Mouse (Mus musculus): ENCODE data around the gene Gm20388. TPM values are rescaled to one million over a fixed set of nuclear protein-coding genes. Genes with fewer than 3 reads are reported as not detected.

The Gm20388 gene
- total RNA-seq, 2 experiments from 2014 or later, result 18.5 to 23.8 TPM

DNA sequence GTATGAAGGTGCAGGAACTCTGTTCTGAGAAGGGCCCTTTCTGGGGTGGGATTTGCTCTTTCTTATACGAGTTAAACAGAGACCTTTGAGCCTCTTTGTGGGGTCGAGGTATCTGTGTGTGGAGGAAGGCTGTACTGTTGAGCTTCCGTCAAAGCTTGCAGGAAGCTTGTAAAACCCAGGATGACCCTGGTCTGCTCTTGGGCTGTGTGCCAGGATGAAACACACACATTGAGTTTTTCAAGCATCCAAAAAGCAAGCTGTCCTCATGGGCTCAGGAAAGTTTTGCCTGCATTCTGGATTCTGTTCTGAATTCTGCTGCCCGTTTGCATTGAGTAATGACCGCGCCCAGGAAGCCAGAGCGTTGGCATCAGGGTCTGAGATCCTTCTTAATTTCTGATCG lies 4353.4 kb downstream of the Gm20388 start:
- ATAC-seq (replicated peaks; ENCODE audit: poor library complexity, severe bottlenecking), result no peak

DNA sequence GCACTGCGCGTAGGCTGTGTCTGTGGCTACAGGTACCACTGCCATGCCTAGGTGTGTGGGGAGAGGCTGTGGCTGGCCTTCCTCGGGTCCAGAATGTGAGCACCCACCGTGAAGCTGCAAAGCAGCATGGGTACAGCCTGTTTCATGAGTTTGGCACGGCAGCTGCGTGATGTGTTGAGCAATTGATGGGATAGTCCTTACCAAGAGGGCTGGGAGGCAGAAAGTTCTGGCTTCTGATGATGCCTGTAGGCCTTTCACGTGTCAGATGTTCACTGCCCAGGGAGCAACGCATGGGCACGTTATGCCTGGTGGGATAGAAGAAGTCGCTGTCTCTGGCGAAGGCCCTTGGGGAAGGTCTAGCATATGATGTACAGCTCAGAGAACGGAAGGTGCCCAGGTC lies 4354.0 kb downstream of the Gm20388 start:
- no peak for ATAC-seq (replicated peaks; ENCODE audit: poor library complexity, severe bottlenecking)

DNA sequence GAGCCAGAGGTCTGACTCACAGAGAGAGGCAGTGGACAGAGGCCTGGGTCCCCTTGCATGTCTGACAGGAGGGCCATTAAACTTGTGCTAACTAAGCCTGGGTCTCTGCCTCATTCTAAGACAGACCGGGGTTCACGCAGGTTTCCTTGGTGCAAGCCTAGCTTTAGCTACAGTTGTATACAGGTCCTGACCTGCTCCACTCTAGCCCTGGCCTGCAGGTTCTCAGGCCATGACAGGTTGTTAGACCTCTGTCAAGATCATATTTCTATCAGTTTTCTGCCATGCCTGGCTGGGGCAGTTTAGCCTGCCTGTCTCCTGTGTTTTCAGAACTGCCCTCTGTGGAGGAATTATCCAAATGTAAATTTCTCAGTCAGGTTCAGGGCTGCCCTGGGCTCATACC lies 4354.5 kb downstream of the Gm20388 start:
- no peak for ATAC-seq (replicated peaks; ENCODE audit: poor library complexity, severe bottlenecking)

DNA sequence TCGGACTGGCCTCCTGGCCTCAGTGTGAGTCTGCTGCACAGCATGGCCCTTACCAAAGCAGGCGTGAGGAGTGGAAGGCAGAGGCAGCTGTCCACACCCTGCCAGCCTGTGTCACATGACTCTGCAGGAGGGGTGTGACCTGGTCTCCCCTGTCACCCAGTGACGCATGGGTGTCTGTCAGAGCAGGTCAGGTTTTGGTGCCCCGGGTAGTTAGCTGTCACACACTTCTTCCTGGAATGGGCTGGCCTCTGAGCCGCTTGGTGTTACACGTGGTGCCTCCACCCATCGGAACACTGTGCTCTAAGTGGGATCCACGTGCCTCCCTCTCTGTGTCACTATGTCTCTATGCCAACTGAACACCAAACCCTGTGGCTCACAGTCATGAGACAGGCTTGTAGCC lies 4355.2 kb downstream of the Gm20388 start:
- ATAC-seq (replicated peaks; ENCODE audit: poor library complexity, severe bottlenecking), result peak; percentile 38

DNA sequence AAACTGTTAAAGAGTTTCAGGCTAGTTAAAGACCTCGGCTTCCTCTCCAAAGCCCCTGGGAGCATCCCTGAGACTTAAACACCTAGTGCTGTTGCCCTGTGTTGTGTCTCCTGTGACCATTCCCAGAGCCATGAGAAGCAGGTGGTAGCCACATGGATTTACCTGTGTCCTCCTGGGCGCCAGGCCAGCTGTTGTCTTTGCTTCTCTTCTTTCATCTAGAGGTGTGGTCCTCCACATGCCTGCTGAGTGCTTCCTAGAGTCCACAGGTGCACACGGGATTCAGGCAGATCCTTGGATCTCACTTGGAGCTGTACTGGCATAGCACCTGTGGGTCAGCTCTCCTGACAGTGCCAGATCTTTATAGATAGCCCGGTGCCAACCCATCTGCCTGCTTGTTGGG lies 4356.6 kb downstream of the Gm20388 start:
- ATAC-seq (replicated peaks; ENCODE audit: poor library complexity, severe bottlenecking), result no peak

DNA sequence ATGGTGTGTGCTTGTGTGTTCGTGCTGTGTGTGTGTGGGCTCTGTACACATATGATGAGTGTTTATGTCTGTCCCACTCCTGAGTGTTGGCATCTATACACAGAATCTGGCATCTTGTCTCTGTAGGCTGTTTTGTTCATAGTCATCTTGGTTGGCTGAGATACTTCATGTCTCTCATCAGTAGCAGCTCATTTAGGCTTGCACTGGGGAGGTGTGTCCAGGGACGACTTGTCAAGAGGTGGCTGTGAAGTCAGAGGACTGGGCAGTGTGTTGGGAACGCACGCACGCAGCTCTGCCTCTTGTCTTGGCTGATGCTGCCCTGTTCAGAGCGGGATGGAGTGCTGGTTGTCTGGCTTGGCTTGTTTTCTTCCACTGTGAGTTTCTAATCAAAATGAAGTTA lies 4359.9 kb downstream of the Gm20388 start:
- ATAC-seq (replicated peaks; ENCODE audit: poor library complexity, severe bottlenecking), result no peak

DNA sequence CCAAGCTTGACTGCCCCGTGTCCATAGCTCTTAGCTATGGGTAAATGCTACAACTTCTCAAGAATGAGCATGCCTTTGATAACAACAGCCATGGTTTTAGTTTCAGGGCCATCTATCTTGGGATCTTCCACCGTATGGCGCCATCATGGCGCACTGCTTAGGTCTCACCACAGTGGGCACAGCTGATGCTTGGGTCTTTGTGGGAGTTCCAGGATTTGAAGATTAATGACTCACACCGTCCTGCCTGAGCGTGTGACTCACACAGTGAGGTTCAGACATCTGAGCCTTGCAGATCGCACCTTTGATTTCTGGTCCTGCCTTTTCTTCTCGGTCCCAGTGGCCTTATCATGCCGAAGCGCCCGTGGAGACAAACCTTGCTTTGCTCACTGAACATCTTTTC lies 4360.3 kb downstream of the Gm20388 start:
- ATAC-seq (replicated peaks; ENCODE audit: poor library complexity, severe bottlenecking), result peak; percentile 42

DNA sequence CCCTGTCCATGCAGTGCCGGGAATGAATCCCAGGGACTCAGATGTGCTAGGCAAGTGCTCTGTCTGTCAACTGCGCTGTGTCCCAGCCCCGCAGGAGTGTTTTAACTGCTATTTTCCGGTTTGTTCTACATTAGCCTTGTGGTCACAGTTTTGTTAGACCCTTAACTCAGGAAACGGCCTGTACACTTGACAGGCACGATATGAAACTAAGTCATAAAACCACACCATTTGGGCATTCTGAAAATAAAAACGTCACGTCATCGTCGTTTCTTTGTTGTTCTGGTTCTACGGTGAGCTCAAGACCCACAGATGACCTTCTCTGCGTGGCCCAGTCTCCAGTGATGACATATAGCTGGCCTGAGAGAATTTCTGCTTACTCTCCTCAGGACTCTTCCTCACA lies 4360.9 kb downstream of the Gm20388 start:
- peak; percentile 36 for ATAC-seq (replicated peaks; ENCODE audit: poor library complexity, severe bottlenecking)

DNA sequence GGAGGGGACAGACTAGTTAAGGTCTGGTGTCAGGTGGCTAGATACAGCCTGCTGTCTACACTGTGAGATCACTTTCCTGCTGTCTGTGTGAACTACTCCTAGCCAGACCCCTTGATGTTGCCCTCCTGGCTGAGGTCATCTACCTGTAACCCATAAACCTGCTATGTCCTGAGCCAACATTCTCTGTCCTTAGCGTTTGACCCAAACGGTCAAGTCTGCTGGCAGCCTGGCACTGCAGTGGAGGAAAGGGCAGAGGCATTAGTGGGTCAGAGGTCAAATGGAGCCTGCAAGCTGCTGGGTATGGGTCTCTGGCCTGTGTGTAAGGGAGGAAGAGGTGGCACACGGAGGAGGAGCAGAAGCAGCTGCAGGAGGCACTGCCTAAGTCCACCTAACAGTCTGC lies 4362.2 kb downstream of the Gm20388 start:
- no peak for ATAC-seq (replicated peaks; ENCODE audit: poor library complexity, severe bottlenecking)

DNA sequence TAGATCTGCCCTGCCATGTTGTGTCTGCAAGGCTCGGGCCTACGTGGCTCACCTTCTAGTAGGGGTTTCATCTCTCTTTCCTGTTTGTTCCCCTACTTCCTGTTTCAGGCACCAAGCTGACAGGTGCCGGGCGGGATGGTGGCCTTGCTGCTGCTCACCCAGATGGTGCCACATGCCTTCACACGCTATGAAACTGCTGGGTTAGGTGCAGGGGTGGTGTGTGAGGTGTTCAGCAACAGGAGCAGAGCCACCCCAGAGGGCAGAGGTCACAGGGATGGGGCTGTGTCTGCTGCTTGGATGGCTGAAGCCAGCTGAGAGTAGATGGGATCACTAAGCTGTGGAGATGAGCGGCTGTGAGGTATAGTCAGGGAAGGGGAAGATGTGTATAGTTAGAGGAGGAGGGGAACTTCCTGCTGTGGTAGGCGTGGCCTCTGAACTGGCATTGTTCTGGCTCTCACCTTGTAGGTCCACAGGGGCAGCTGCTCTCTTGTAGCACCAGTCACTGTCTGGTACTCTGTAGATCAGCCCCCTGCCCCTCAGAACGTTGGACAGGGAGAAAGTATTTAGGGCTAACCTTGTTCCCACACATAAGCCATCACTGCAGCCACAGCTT lies 4363.1 kb downstream of the Gm20388 start:
- peak; percentile 38 for ATAC-seq (replicated peaks; ENCODE audit: poor library complexity, severe bottlenecking)

DNA sequence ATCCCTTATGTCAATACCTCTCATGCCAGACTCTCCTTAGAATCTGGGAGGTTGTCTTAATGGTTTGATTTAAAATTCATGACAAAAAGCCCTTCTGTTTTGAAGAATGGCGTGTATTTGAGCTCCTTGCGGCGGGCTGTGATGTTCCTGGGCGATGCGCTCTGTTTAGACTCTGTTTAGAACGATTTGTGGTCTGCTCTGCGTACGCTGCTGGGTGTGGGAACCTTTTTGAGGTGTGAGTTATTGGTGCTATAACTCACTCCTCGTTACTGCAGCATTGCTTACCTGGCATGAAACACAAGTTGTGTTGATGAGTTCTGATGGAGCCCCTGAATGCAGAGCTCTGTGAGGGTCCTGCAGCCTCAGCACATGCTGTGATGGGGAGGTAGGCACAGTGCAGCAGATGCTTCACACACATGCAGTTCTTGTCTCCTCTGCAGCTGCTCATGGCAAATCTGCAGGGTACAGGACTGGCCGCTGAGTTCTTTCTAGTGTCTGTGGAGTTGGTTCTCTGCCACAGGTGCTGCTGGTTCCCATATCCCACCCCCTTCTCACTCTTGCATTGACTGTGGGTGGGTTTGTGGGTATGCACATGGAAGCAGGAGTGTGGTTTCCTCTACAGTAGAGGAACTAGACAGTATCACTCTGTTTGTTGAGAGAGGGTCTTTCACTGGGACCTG lies 4363.9 kb downstream of the Gm20388 start:
- ATAC-seq (replicated peaks; ENCODE audit: poor library complexity, severe bottlenecking), result no peak; the same call in 1 of the 2 replicates

DNA sequence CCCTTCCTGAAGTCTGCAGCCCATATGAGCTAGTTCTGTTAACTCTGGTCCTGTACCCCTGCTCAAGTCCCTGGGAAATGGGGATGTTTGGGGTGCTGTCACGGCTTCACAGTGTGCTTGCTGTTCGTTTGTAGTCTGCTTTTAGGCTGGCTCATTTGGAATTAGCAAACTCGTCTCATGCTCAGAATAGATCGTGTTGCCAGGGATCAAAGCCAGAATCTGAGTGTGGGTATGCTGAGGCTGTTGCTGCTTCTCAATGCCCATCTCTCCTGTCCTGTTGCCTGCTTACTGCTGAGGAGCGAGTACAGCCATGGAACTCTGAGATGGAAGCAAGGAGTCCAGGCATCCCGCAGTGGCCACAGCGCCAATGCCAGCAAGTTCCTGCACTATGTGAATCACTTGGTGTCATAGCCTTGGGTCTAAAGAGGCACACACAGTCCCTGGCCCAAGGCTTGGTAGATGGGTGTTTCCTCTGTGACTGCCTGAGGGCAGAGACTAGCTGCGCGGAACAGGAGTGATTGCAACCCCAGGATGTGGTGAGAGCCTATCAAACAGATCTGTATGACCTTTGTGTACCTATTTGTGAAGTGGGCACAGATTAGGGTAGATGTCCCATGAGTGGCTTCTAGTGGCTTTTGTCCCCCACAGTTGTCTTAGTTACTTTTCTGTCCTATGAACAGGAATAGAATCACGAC lies 4364.9 kb downstream of the Gm20388 start:
- ATAC-seq (replicated peaks; ENCODE audit: poor library complexity, severe bottlenecking), result no peak

DNA sequence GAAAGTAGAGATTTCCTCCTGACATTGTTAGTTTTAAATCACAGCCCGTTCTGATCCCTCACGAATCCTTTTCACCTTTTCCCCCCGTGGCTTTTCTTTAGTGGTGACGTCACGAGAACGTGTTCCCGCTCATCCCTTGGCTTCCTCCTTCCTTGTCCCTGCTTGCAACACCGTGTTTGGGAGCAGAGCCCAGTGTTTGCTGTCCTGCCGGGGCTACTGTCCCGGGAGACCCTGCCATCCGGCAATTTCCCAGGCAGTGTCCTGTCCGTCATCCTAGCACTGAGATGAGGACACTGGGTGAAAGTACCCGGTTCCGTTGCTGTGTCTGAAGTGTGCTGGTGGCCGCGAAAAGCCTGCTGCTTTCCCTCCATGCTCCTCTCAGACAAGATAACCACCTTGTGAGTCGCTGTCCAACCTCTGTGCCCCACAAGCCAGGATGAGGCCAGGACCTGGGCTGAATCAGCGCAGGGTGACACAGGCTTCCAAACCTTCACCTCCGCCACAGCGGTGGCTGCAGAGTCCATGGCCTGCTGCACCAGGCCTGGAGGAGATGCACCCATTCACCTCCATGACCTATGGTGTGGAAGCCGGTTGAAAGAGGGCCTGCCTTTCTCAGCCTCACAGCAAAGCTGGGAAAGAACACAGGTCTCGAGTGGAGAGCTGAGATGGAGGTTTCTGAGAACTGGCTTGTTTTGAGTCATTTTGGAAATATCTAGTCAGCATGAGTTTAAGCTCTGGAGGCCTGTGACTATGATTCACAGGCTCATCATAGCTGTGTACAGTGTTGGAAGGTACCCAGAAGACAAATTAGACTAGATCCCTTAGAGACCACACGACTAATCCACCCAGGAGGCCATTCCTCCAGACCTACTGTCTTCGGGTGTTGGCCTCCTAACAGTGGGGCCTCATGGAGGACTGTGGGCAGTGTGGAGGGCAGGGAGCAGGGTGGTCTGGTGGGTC lies 4367.6 kb downstream of the Gm20388 start:
- no peak for ATAC-seq (replicated peaks; ENCODE audit: poor library complexity, severe bottlenecking)

DNA sequence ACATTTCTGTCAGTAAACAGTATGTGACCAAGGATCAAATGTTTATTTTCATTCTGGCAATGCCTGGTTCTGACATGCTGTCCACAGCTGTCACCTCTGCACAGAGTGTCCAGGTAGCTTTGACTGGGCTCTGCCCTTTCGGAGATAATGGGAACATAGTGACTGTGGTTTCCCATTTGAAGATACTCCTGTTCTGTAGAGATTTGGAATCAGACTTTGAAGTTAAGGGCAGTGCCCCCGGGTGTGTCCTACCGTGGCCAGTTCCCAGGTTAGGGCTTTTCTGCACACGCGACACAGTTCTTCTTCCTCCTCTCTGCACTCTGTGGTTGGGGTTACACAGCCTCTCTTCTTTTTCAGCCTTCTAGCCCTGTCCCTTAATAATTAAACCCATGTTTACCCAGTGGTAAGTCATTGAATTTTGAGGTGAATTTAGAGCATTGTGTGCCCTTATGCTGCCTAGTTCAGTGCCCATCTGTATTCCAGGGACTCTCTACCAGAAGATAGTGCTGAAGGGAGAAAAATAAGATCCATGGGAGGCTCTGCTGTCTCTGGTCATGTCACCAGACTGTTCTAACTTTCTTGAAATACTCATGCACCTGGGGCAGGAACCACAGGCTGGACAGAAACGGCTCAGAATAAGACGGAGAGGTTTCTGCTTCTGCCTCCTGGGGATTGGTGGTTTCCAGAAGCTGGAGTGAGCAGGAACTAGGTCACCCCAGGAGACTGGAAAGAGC lies 4368.5 kb downstream of the Gm20388 start:
- ATAC-seq (replicated peaks; ENCODE audit: poor library complexity, severe bottlenecking), result no peak

DNA sequence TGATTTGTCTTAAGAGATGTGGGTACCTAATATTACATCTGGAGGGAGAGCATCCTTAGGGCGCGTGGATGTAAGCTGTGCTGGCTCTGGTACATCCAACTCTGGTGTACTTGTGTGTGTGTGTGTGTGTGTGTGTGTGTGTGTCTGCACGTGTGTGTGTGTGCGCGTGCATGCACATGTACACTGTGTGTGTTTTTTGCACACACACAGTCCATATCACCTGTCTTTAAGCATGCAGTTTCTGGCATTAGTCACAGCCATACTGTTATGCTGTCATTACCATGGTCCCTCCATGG lies 4369.0 kb downstream of the Gm20388 start:
- no peak for ATAC-seq (replicated peaks; ENCODE audit: poor library complexity, severe bottlenecking)

DNA sequence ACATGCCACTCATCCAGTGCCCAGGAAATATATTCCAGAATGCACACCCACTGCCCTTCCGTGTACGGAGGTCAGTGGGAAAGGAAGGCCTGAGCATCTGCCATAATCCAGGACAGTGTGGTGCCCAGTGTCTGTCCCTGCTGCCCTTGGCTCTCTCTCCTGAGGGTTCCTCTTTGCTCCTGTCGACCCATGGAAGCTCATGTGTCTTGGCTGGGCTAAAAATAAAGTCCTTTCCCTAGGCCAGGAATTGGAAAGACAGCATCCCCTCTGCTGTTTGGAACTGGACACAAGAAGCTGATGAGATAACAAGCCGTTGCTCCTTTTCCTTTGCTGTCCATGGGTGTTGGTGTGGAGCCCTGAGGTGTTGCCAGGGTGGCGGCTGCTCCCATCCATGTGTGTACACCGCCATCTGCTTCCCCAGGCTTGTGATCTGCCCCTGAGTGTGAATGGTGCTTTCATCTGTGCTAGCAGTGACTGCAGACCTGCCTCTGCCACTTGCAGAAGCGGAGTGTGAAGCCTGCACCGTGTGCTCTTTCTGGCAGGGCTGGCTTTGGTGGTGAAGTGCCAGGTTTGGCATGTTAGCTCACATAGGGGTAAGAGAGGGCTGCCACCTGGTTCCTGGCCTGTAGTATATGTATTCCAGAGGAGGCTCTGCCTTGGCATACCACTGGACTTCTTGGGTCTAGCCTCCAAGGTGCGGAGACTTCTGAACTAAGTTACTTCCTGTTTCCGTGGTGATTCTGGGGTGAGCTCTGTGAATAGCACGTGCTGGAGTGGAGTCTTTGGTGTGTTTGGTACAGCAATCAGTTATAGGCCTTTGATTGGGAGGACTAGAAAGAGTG lies 4371.3 kb downstream of the Gm20388 start:
- peak; percentile 51 for ATAC-seq (replicated peaks; ENCODE audit: poor library complexity, severe bottlenecking)

DNA sequence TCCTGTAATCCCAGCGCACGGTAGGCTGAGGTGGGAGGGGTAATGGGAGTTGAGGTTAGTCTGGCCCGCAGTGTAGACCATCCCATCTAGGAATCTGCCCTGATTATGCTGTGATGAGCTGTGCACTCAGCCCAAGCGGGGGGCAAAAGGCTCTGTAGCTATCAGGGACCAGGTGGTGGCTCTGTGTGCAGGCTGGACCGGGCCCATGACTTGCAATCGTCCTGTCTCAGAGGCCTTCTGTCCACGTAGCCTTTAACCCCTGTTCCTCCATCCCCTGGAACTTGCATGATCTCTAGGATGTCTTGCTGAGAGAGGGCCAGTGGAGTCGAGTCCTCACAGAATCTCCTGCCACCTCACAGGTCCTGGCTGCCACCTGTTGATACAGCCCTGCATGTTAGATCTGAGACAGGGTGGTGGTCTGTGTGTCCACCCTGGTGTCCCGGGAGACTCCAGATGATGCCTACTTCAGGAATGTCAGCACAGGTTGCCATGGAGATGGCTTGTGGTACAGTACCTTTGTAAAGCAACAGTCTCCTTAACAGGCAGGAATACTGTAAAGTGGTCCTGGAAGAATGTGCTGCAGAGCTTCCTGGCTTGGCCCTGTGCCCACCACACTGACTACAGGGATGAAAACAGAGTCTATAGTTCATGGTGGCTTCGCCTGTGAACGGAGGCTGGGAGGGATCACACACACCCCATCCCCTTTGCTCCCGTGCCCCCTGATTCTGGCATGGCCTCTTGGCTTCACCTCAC lies 4372.4 kb downstream of the Gm20388 start:
- no peak for ATAC-seq (replicated peaks; ENCODE audit: poor library complexity, severe bottlenecking)

DNA sequence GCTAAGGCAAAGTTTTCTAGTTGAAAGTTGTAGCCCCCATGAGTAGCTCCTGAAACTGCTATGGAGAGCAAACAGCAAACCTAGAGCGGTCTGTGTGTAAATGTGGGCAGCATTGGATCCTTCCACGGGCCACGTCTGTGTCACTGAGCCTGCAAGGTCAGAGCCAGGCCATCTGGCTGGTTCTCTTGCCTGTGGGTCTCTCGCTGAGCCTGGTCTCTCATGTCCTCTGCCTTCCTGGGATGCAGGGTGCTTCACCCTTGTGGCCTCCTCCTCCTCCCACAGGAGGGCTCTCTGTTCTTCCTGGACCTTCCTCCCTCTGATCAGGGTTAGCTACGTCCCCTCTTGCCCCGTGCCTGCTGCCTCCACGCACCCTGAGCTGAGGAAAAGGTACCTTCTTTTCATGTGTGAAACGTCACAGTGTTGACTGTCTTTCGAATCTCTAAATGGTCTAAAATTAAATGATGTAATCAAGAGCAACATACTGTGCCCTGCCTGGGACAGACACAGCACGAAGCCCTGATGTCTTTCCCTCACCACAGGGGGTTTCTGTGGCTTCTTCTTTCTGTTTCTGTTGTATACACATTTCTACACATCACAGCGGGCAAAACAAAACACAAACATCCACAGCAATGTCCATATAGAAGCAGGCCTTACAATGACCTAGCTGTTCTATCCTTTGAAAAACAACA lies 4373.1 kb downstream of the Gm20388 start:
- ATAC-seq (replicated peaks; ENCODE audit: poor library complexity, severe bottlenecking), result no peak
